Mouse (Mus musculus) left cerebral cortex, adult 2 months (tissue): ENCODE measurements around the gene Vps4a. TPM values are rescaled to one million over a fixed set of nuclear protein-coding genes. Genes with fewer than 3 reads are reported as not detected.

Experiments
- DNase-seq, 2 experiments: peaks; one replicate each; pipeline ENCODE4 v3.0.0; 2021 to 2022; ENCODE audit warnings: low spot score in 2 of 2, mixed read lengths in 1 of 2; ENCODE audit errors: extremely low spot score in 1 of 2
- H3K27ac ChIP-seq: fragments of 200-600 bp; 2 replicates; pipeline ENCODE4 v1.8.1; 2022
- H3K4me3 ChIP-seq: fragments of 200-600 bp; 2 replicates; pipeline ENCODE4 v1.8.1; 2022
- CTCF ChIP-seq: fragments of 200-600 bp; IDR thresholded peaks from 2 replicates; pipeline ENCODE4 v1.8.1; 2022; ENCODE audit warnings: antibody characterized with exemption, mild to moderate bottlenecking, moderate library complexity
- intact Hi-C: fragments of 180-260 bp; cut with DNase I; formaldehyde crosslinking; loops from one replicate; pipeline ENCODE4 v1.15.1; 2025
- total RNA-seq, 2 experiments: library from RNA; stranded (reverse); gene quantifications; 2 replicates each; pipeline ENCODE4 v1.2.3; 2021

Vps4a gene
- total RNA-seq, 2 experiments from 2014 or later: 107 to 132 TPM

- intact Hi-C loops: no loop called here
- Histone ChIP-seq H3K4me3 (no peak overlapping the region), H3K27ac (no peak overlapping the region)
Observed at GRCm38 (mm10) chr8:107052046-107052445, 21.0 kb downstream of the Vps4a start.

DNA sequence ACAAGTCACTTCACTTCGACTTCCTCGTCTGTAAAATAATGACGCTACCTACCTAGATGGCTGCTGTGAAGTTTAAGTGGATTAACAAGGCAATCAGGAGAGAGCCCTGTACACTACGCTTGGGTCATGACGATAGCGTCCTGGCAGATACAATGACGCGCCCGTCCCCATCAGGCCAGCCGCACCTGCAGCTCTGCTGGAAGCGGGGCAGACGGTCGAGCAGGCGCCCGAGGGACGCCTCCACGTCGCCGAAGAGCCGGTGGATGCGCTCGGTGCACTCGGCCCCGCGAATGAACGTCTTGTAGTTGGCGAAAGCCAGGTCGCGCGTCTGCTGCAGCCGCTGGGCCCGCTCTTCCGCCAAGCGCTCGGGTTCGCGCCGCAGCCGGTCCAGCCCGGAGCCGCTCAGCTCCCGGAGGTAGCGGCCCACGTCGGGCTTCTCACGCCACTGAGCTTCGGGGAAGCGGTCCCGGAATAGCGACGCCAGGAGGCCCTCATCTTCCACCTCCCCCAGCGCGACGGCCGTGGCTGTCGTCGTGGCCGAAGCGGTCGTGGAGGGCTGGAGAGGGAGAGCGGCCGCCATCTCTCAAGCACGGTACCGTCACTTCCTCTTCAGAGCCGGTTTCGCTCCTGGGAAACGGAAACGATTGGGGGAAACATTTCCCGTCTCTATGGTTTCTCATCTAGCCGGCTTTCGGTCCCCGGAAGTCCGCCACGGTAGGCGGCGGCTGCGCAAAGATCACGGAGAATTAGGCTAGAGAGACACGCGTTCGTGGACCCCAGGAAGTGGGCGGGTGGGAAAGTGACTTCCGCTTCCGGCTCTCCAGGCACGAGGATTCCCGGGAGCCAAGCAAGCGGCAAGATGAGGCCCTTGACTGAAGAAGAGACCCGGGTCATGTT is 25.3 kb downstream of the Vps4a start, which contains the start of the genes Cog8 and Nip7:
Gene Cog8, minus strand, starts transcription at position 614 of the 897 bp plus-strand sequence.
Gene Nip7, plus strand, starts transcription at position 802 of the 897 bp plus-strand sequence.
- intact Hi-C loops: loop anchor here (1.0 kb wide), 1 partner anchor 163 kb away; the partner anchor contains the start of gene Utp4
- Histone ChIP-seq H3K27ac (peak within 1 kb of the TSS; percentile 89), H3K4me3 (peak within 1 kb of the TSS; percentile 71)
- no peak for TF ChIP-seq CTCF
- DNase-seq: peak; percentile 95 to 96

More at GRCm38 (mm10) chr8:107052046-107052445, 21.0 kb downstream of the Vps4a start:
- no peak for DNase-seq
- no peak for TF ChIP-seq CTCF

- H3K27ac ChIP-seq: no peak overlapping the region
- no peak for DNase-seq
- intact Hi-C loops: loop anchor here (1.0 kb wide), 1 partner anchor 164 kb away; the partner anchor contains the start of gene Utp4
- peak overlapping the region; percentile 71 for H3K4me3 ChIP-seq
- no peak for TF ChIP-seq CTCF
Observed at GRCm38 (mm10) chr8:107056973-107057369, 25.9 kb downstream of the Vps4a start.

DNA sequence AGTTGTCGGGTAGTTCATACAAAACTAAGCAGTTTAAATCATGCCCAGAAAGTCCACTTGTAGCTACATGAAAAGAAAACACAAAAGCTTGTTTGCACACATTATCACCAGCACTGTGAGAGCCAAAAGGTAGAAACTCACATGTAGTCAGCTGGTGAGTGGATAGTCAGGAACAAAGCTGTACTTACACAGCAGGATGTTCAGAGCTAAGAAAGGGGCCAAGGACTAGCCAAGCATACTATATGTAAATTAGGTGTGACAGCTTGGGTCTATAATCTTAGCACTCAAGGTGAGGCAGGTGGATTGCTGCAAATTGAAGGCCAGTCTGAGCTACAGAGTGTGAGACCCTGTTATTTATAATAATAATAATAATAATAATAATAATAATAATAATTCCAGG is 31.6 kb downstream of the Vps4a start:
- intact Hi-C loops: no loop called here

DNA sequence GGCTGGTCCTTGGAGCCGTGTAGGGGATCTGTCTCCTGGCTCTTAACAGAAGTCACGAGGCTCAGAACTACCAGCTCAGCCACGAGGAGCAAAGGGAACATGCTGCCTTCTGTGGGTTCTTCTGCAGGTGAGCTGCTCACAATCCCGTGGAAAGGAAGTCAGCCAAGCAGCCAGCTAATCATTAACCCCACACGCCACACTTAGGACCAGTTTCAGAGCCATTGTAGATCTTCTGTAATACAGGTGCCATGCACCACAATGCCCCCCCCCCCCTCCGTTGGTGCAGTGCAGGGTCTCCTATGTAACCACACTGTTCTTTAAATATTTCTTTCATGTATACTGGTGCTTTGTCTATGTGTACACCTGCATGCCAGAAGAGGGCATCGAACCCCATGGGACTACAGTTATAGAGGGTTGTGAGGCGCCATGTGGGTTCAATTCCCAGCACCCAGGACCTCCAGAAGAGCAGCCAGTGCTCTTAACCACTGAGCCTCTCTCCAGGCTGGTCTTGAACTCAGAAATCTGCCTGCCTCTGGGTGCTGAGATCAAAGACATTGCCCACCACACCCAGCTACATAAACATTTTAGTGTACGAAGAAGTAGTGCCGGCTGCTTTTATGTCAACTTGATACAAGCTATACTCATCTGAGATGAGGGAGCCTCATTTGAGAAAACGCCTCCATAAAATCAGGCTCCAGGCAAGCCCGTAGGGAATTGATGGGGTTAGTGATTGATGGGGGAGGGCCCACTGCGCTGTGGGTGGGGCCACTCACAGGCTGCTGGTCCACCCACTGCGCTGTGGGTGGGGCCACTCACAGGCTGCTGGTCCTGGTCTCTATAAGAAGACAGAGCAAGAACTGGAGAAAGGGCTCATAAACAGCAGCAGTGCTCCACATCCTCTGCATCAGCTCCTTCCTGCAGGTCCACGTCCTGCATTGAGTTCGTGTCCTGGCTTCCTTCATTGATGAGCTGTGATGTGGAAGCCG is 34.8 kb downstream of the Vps4a start, which contains the start of gene Tmed6:
Gene Tmed6, minus strand, starts transcription at position 134 of the 986 bp plus-strand sequence.
- no peak for TF ChIP-seq CTCF
- no peak for DNase-seq

More for the DNA sequence above, 31.6 kb downstream of the Vps4a start:
- DNase-seq: no peak
- no peak overlapping the region for H3K27ac ChIP-seq
- H3K4me3 ChIP-seq: no peak overlapping the region
- TF ChIP-seq CTCF: no peak

GRCm38 (mm10) chr8:107073706-107074105 is 42.7 kb downstream of the Vps4a start:
- DNase-seq: no peak
- intact Hi-C loops: no loop called here
- Histone ChIP-seq H3K27ac (no peak overlapping the region), H3K4me3 (no peak overlapping the region)
- no peak for TF ChIP-seq CTCF

More for the DNA sequence above, 34.8 kb downstream of the Vps4a start, which contains the start of gene Tmed6:
- intact Hi-C loops: no loop called here
- H3K27ac ChIP-seq: no peak within 1 kb of the TSS
- H3K4me3 ChIP-seq: no peak within 1 kb of the TSS

DNA sequence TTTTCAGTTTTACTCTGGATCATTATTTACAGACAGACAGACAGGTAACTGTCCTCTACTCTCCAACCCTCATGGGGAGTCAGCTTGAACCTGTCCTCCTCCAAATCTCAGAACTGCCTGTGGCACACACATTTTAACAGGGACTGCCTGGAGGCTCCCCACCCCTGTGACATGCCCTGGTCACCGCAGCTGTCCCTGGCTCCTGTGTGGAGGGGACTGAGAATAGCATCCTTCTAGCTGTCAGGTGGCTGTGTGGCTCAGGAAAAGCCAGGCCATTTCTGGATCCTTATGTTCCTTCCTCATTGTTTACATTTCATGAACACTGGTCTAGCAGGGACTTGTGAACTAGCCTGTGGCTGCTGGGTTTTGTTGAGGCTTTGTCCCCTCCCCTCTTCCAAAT is 43.1 kb downstream of the Vps4a start:
- intact Hi-C loops: no loop called here
- TF ChIP-seq CTCF: no peak
- Histone ChIP-seq H3K27ac (no peak overlapping the region), H3K4me3 (no peak overlapping the region)
- DNase-seq: no peak

DNA sequence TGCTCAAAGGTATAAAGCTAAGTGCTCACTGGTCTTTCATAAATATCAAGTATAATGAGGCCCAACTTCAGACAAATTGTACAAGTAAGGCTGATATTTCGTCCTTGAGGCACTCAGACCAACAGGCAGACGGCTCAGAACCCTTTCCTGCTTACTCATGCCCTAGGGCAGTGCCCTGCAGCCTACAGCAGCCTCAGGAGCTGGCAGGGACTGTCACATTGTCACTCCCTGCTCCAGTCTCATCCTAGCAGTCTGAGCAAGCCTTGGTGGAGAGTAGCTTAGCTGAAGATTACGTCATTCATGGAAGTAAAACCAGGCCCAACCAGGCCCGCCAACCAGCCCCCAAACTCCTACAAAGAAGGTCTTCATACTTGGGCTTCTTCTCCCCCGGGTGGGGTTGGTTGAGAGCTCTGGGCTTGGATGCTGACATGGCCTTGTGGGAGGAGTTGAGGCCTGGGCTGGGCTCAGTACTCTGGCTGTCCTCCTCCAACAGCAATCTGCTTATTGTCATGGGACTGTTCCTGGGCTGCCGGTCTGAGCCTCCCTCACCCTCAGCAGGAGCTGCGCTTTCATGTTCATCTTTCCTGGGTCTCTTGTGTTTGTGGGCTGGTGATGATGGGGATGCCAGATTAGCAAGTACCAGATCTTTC is 45.3 kb downstream of the Vps4a start:
- intact Hi-C loops: no loop called here

GRCm38 (mm10) chr8:107085358-107085757 is 54.3 kb downstream of the Vps4a start:
- no peak overlapping the region for H3K4me3 ChIP-seq
- TF ChIP-seq CTCF: peak; percentile 26
- no peak for DNase-seq
- no peak overlapping the region for H3K27ac ChIP-seq
- intact Hi-C loops: no loop called here

More for the DNA sequence above, 45.3 kb downstream of the Vps4a start:
- no peak for TF ChIP-seq CTCF
- H3K27ac ChIP-seq: no peak overlapping the region
- DNase-seq: no peak
- no peak overlapping the region for H3K4me3 ChIP-seq

- no peak overlapping the region for H3K4me3 ChIP-seq
- H3K27ac ChIP-seq: no peak overlapping the region
- no peak for DNase-seq
- intact Hi-C loops: no loop called here
- TF ChIP-seq CTCF: no peak
Observed at GRCm38 (mm10) chr8:107086018-107086417, 55.0 kb downstream of the Vps4a start.

- intact Hi-C loops: no loop called here
- no peak overlapping the region for H3K27ac ChIP-seq
- no peak for DNase-seq
- TF ChIP-seq CTCF: no peak
- no peak overlapping the region for H3K4me3 ChIP-seq
Observed at GRCm38 (mm10) chr8:107088526-107089063, 57.6 kb downstream of the Vps4a start.
